In the genomic region with DNA sequence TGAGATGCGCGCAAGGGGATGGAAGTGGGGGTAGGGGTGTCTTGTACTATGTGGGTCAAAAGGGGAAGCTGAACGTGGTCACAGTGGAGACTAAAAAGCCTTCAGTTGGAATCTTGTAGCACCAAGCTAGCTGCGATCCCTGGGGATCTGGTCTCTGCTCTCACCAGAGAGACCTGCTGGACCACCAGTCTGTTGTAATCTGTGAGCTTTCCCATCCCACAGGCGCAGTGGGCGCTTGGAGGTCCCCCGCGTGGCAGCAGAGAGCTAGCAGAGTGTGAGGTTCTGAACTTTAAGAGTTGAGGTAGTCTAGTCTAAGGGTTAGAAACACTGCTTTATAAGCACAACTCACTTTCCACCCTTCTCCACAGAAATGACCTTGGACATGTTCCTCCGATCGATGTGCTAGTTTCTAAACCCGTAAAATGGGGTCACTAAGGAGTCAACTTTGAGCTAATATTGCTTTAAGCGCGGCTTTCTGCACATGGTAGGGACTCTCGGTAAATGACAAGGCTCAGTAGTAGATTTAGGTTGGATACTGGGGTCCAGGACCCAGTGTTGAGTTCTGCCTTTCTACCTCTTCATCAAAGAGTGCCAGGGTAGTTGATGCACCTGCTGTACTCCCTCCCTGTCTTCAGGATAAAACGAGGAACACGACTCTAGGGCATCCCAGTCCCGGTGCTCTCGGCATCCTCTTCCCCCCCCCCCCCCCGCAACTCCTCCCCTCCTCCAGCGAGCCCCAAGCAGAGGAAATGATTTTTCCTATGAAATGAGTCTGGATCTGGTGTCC, we compare ENCODE assay signal across 9 mouse cellular contexts. TPM values are rescaled to one million over a fixed set of nuclear protein-coding genes. Genes with fewer than 3 reads are reported as not detected.
DNase-seq lines count a peak whose midpoint lies in the region; ATAC-seq and TF ChIP-seq lines count a peak whose summit lies in the region.
"Had no signal": no experiment of that assay in that cellular context is flagged by ENCODE, and none has a peak within 500 bp of the region (broad histone marks: within the 10 kb centered on the region; RNA-seq: fewer than 3 reads in every experiment).

A gene (plus strand): TSS at position 762 of the 787 bp plus-strand sequence.

- H3K4me2 ChIP-seq in heart, embryonic 15.5 days: peak within 1 kb of the TSS; percentile 91
- H3K4me2 ChIP-seq in forebrain, embryonic 12.5 days: peak within 1 kb of the TSS; percentile 87
- H3K4me2 ChIP-seq in limb, embryonic 11.5 days (ENCODE audit: low read depth, severe bottlenecking): peak within 1 kb of the TSS; percentile 85

- no peak for ATAC-seq in heart, embryonic 15.5 days (replicated peaks; ENCODE audit: insufficient number of reproducible peaks, insufficient read depth, low FRiP score, low read depth)
- peak; percentile 23; the same call in 1 of the 2 replicates for ATAC-seq in forebrain, embryonic 12.5 days (ENCODE audit: low FRiP score)
- no peak for ATAC-seq in limb, embryonic 11.5 days (ENCODE audit: insufficient number of reproducible peaks, low FRiP score, low TSS enrichment, low read depth)

- no peaks in the 10 kb centered on the region for H3K9me3 ChIP-seq in heart, embryonic 15.5 days (replicated peaks)
- no peaks in the 10 kb centered on the region for H3K9me3 ChIP-seq in forebrain, embryonic 12.5 days
- H3K9me3 ChIP-seq in limb, embryonic 11.5 days (ENCODE audit: control insufficient read depth, low read length): no peaks in the 10 kb centered on the region

- no peaks in the 10 kb centered on the region for H3K36me3 ChIP-seq in heart, embryonic 15.5 days
- no peaks in the 10 kb centered on the region for H3K36me3 ChIP-seq in forebrain, embryonic 12.5 days (replicated peaks)
- H3K36me3 ChIP-seq in limb, embryonic 11.5 days (ENCODE audit: control insufficient read depth, insufficient read depth, low read length): no peaks in the 10 kb centered on the region
- H3K36me3 ChIP-seq in small intestine, adult 2 months (ENCODE audit: control insufficient read depth, insufficient read depth, low read length): no peaks in the 10 kb centered on the region

- no peak for TF ChIP-seq POLR2A in small intestine, adult 2 months (IDR thresholded peaks at IDR 0.05; ENCODE audit: low read depth, low read length)

- peaks cover 2% of the 10 kb centered on the region; the same call in 1 of the 2 replicates for H3K4me1 ChIP-seq in heart, embryonic 15.5 days (replicated peaks)
- peaks cover 13% of the 10 kb centered on the region for H3K4me1 ChIP-seq in forebrain, embryonic 12.5 days
- H3K4me1 ChIP-seq in limb, embryonic 11.5 days (ENCODE audit: control insufficient read depth, insufficient read depth, low read length): no peaks in the 10 kb centered on the region
- no peaks in the 10 kb centered on the region for H3K4me1 ChIP-seq in small intestine, adult 2 months (ENCODE audit: control insufficient read depth, insufficient read depth, insufficient read length, low read length)

- 34% methylated on average over 17 of the region's 20 CpGs for WGBS in heart, embryonic 15.5 days
- WGBS in forebrain, embryonic 12.5 days: 30% methylated on average over 17 of the region's 20 CpGs
- WGBS in limb, embryonic 11.5 days: 28% methylated on average over 18 of the region's 20 CpGs
- WGBS in small intestine, adult 2 months: 27% methylated on average over 20 of the region's 20 CpGs

- TF ChIP-seq CTCF in small intestine, adult 2 months (IDR thresholded peaks at IDR 0.05; ENCODE audit: extremely low read depth, insufficient read length, insufficient replicate concordance, low read depth, low read length): no peak

- H3K27ac ChIP-seq in heart, embryonic 15.5 days: no peak within 1 kb of the TSS
- peak within 1 kb of the TSS; percentile 77 for H3K27ac ChIP-seq in forebrain, embryonic 12.5 days
- no peak within 1 kb of the TSS for H3K27ac ChIP-seq in limb, embryonic 11.5 days (replicated peaks; ENCODE audit: low read depth, low read length)
- no peak within 1 kb of the TSS for H3K27ac ChIP-seq in small intestine, adult 2 months (ENCODE audit: insufficient read depth, low read depth, low read length)

- no peak for DNase-seq in heart, adult 18-20 months
- DNase-seq in brain, adult 2 months (ENCODE audit: low read depth, low spot score): peak; percentile 30
- DNase-seq in limb, embryonic 11.5 days (ENCODE audit: low spot score): peak; percentile 22
- DNase-seq in thymus, postnatal 25 days: no peak
- DNase-seq in urinary bladder, postnatal 14 days (ENCODE audit: low spot score): no peak

- H3K4me3 ChIP-seq in heart, embryonic 15.5 days: peak within 1 kb of the TSS; percentile 60
- peak within 1 kb of the TSS; percentile 57 for H3K4me3 ChIP-seq in forebrain, embryonic 12.5 days (replicated peaks)
- peak within 1 kb of the TSS; percentile 38 for H3K4me3 ChIP-seq in limb, embryonic 11.5 days (ENCODE audit: low read depth, low read length)
- 0 out of 2 replicates have a peak within 1 kb of the TSS, but pooled peaks have one; percentile 7 for H3K4me3 ChIP-seq in small intestine, adult 2 months (ENCODE audit: low read depth, low read length)

- peak within 1 kb of the TSS; percentile 46 for H3K9ac ChIP-seq in heart, embryonic 15.5 days
- H3K9ac ChIP-seq in forebrain, embryonic 12.5 days: peak within 1 kb of the TSS; percentile 63
- peak within 1 kb of the TSS; percentile 38; the same call in 1 of the 2 replicates for H3K9ac ChIP-seq in limb, embryonic 11.5 days (ENCODE audit: low read length)

- no peaks in the 10 kb centered on the region for H3K27me3 ChIP-seq in heart, embryonic 15.5 days
- peaks cover 3% of the 10 kb centered on the region for H3K27me3 ChIP-seq in forebrain, embryonic 12.5 days
- no peaks in the 10 kb centered on the region for H3K27me3 ChIP-seq in limb, embryonic 11.5 days (ENCODE audit: control insufficient read depth, insufficient read depth, low read length)
- no peaks in the 10 kb centered on the region; the same call in 1 of the 2 replicates for H3K27me3 ChIP-seq in small intestine, adult 2 months (ENCODE audit: control insufficient read depth, insufficient read depth, low read length)

RNA-seq across cellular contexts. Expression of the gene that starts here (rescaled TPM):
- 0.74 TPM in 2 replicates for polyA plus RNA-seq in heart, embryonic 15.5 days (2015; fragmentation: Nextera tagmentation; extraction: Ambion mirVana)
- under 1 TPM; 0.60 to 0.95 TPM for total RNA-seq in heart, adult 18-20 months (2021)
- 10.0 and 10.6 TPM in 2 replicates for polyA plus RNA-seq in forebrain, embryonic 12.5 days (2016; fragmentation: Nextera tagmentation; extraction: Ambion mirVana)
- 0.49 and 0.71 TPM in 2 replicates for polyA plus RNA-seq in limb, embryonic 11.5 days (2014; fragmentation: Nextera tagmentation; extraction: Ambion mirVana)
- not detected in 2 replicates for polyA plus RNA-seq in small intestine, adult 2 months (2012; rRNA removed)
- total RNA-seq: liver, adult 2 months had no signal
- polyA plus RNA-seq: liver, adult 2 months had no signal

Comparison
In these comparisons a context has a peak if more than half of its experiments do, and no peak if none do; other contexts are left out.
1. Peak in DNase-seq, H3K4me3 ChIP-seq, H3K9ac ChIP-seq and H3K4me2 ChIP-seq in limb, embryonic 11.5 days; RNA of the gene not detected or under 1 TPM.
2. H3K4me3 ChIP-seq: peak in every context shown above with its lines; median percentile 60 in heart, embryonic 15.5 days; 57 in forebrain, embryonic 12.5 days; 38 in limb, embryonic 11.5 days; 7 in small intestine, adult 2 months.